Mouse (Mus musculus) intestine, embryonic 14.5 days (tissue): Measurements from ENCODE around the gene Col4a2. TPM values are rescaled to one million over a fixed set of nuclear protein-coding genes. Genes with fewer than 3 reads are reported as not detected.

ENCODE experiments used
- ATAC-seq: fragments of 200-750 bp; cut with Nextera tagmentation; replicated peaks from 2 replicates; pipeline ENCODE4 v1.8.0; 2017; ENCODE audit warnings: low read depth, moderate number of reproducible peaks, moderate TSS enrichment, moderate library complexity; ENCODE audit not compliant: low FRiP score, low TSS enrichment
- DNase-seq: peaks from one replicate; pipeline ENCODE4 v3.0.0-alpha.2; 2018; ENCODE audit warnings: low spot score
- H3K27ac ChIP-seq: fragments of 300-500 bp; sonication (generic); 2 replicates; pipeline ENCODE4 v1.5.1; 2014; ENCODE audit warnings: low read depth, mild to moderate bottlenecking, control low read depth
- H3K27me3 ChIP-seq: fragments of 300-500 bp; sonication (generic); replicated peaks from 2 replicates; pipeline ENCODE4 v1.6.1; 2014; ENCODE audit warnings: low read length, control low read depth; ENCODE audit not compliant: control insufficient read depth, insufficient read depth
- H3K36me3 ChIP-seq: fragments of 300-500 bp; sonication (generic); 2 replicates; pipeline ENCODE4 v1.6.1; 2014; ENCODE audit warnings: low read length, control low read depth; ENCODE audit not compliant: control insufficient read depth, insufficient read depth
- H3K4me1 ChIP-seq: fragments of 300-500 bp; sonication (generic); replicated peaks from 2 replicates; pipeline ENCODE4 v1.6.1; 2014; ENCODE audit warnings: low read length, control low read depth, mixed read lengths; ENCODE audit not compliant: control insufficient read depth, insufficient read depth
- H3K4me2 ChIP-seq: fragments of 300-500 bp; sonication (generic); 2 replicates; pipeline ENCODE4 v1.6.1; 2014; ENCODE audit warnings: low read length
- H3K4me3 ChIP-seq: fragments of 300-500 bp; sonication (generic); 2 replicates; pipeline ENCODE4 v1.5.1; 2014; ENCODE audit warnings: low read depth, low read length, control low read depth, mixed read lengths
- H3K9ac ChIP-seq: fragments of 300-500 bp; sonication (generic); 2 replicates; pipeline ENCODE4 v1.6.1; 2014; ENCODE audit warnings: mild to moderate bottlenecking, low read length
- H3K9me3 ChIP-seq: fragments of 300-500 bp; sonication (generic); 2 replicates; pipeline ENCODE4 v1.6.1; 2016; ENCODE audit warnings: low read length, control low read depth; ENCODE audit not compliant: control insufficient read depth
- WGBS: fragments of 180-500 bp; shearing (Covaris S2); extraction: QIAGEN DNeasy Blood & Tissue Kit; methylation state at CpG from one replicate; pipeline ENCODE4 v1.1.7; 2014; 5-methylcytosine and 5-hydroxymethylcytosine counted together
- polyA plus RNA-seq: library from polyadenylated mRNA; unstranded; fragments of >200 nt; fragmentation: Nextera tagmentation; extraction: Ambion mirVana; gene quantifications from 2 replicates; pipeline ENCODE4 v1.2.1, GENCODE M21; 2014

The Col4a2 gene
- polyA plus RNA-seq, 1 experiment from 2014 or later: 58.4 TPM

DNA sequence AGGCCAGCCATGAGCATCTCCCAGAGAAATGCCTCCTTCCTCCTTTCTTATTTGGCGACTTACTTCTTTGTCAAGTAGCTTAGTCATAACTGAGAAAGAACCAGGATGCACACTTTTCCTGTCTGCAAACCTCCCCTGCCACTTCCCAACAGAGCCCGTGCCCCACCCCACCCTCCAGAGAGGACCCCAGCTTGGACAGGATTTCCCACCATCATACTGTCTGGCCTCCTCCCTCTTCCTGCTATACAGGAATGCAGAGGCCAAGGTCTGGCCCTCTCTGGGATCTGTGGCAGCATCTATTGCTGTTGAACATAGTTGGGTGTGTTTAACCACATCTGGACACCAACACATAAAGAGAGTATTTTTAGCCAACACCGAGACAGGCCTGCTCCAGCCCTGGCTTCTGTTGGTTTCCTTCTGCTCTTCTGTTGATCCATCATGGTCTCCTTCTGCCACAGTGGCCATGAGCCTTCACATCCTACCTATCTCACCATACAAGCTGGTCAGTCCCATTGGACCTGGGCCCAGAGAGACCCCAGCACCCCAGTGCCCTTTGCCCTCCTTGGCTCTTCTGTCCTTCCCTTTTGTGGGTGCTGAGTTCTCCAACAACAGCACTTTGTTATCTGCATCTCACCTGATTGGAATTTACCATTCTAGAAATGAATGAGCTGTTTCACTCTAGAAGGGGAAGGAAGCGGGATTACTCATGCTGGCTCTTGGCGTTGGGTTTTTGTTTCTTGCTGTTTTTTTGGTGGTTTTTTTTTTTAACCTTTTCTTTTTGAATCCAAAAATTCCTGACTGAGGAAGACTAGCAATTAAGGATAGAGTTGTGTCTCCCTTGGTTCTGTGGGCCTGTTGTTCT, 10.3 kb downstream of the Col4a2 start:
- Histone ChIP-seq H3K4me1 (peaks cover 8% of the 10 kb centered on the region; the same call in 1 of the 2 replicates), H3K36me3 (no peaks in the 10 kb centered on the region), H3K9ac (no peak overlapping the region), H3K4me2 (no peak overlapping the region), H3K9me3 (no peaks in the 10 kb centered on the region), H3K27ac (no peak overlapping the region), H3K4me3 (no peak overlapping the region), H3K27me3 (no peaks in the 10 kb centered on the region)
- 93% methylated on average over 5 of the region's 5 CpGs for WGBS
- ATAC-seq (no peak), DNase-seq (no peak)

- Histone ChIP-seq H3K4me3 (no peak overlapping the region), H3K9me3 (no peaks in the 10 kb centered on the region), H3K4me2 (no peak overlapping the region), H3K36me3 (no peaks in the 10 kb centered on the region), H3K9ac (no peak overlapping the region), H3K27ac (no peak overlapping the region), H3K4me1 (peaks cover 11% of the 10 kb centered on the region; the same call in 1 of the 2 replicates), H3K27me3 (no peaks in the 10 kb centered on the region)
- DNase-seq: no peak
- no peak for ATAC-seq
- 80% methylated on average over 1 of the region's 1 CpGs for whole genome bisulfite sequencing
Measured at GRCm38 (mm10) chr8:11323681-11324080, 11.1 kb downstream of the Col4a2 start.

DNA sequence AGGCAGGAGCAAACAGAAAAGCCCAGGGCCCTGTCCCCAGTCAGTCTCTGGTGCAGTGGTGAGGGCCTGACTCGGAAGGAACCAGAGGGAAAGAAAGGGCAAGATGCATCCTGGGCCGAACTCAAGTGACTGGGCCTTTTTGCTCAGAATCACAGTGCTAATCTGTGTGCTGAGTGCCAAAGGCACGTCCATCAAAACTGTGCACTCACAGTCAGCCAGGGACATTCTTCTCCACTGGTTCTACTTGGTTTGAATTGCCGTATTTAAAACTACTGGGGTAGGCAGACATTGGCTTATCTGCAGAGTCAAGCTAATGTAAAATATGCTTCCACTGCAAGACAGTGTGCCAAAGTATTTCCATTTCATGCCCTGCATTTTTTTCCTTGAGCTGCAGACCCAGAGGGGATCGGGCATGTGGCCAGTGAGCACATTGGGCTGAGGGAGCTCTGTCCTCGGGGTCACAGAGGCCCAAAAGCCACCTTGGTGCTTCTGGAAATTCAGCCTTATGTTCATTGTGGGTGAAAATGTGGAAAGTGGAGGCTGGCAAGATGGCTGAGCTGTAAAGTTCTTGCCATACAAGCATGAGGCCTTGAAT, 12.3 kb downstream of the Col4a2 start:
- DNase-seq (no peak), ATAC-seq (no peak)
- no peak overlapping the region for H3K9ac ChIP-seq
- no peak overlapping the region for H3K4me3 ChIP-seq
- peaks cover 11% of the 10 kb centered on the region; the same call in 1 of the 2 replicates for H3K4me1 ChIP-seq
- no peaks in the 10 kb centered on the region for H3K9me3 ChIP-seq
- no peaks in the 10 kb centered on the region for H3K36me3 ChIP-seq
- 79% methylated on average over 6 of the region's 6 CpGs for WGBS
- no peak overlapping the region for H3K4me2 ChIP-seq
- H3K27me3 ChIP-seq: no peaks in the 10 kb centered on the region
- no peak overlapping the region for H3K27ac ChIP-seq

DNA sequence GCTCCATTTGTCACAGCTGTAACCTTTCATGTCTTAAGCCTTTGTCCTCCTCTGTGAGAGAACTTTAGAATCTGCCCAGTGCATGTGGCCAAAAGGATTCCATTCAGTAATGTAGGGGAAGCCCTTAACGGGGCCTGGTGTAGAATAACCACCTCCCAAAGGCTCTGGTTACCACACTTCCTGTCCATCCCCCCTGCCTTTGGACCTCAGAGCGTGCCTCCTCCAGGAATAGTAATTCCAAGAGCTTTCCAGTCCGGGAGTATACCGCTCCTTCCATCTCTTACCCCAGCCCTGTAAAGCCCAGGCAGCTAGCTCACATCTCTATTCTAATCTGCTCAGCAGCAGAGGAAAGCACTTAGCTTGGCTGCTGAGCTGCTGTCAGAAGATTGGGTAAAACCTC, 14.7 kb downstream of the Col4a2 start:
- Histone ChIP-seq H3K27ac (no peak overlapping the region), H3K9ac (no peak overlapping the region), H3K4me3 (no peak overlapping the region), H3K9me3 (no peaks in the 10 kb centered on the region), H3K36me3 (no peaks in the 10 kb centered on the region), H3K27me3 (no peaks in the 10 kb centered on the region), H3K4me1 (peaks cover 20% of the 10 kb centered on the region; the same call in 1 of the 2 replicates), H3K4me2 (no peak overlapping the region)
- 41% methylated on average over 4 of the region's 4 CpGs for WGBS
- DNase-seq (no peak), ATAC-seq (no peak)

- peaks cover 20% of the 10 kb centered on the region; the same call in 1 of the 2 replicates for H3K4me1 ChIP-seq
- H3K9me3 ChIP-seq: no peaks in the 10 kb centered on the region
- H3K4me3 ChIP-seq: no peak overlapping the region
- DNase-seq (no peak), ATAC-seq (no peak)
- WGBS: 47% methylated on average over 5 of the region's 5 CpGs
- no peaks in the 10 kb centered on the region for H3K36me3 ChIP-seq
- H3K27me3 ChIP-seq: no peaks in the 10 kb centered on the region
- H3K27ac ChIP-seq: no peak overlapping the region
- no peak overlapping the region for H3K4me2 ChIP-seq
- H3K9ac ChIP-seq: no peak overlapping the region
Measured at GRCm38 (mm10) chr8:11327722-11328417, 15.3 kb downstream of the Col4a2 start.

DNA sequence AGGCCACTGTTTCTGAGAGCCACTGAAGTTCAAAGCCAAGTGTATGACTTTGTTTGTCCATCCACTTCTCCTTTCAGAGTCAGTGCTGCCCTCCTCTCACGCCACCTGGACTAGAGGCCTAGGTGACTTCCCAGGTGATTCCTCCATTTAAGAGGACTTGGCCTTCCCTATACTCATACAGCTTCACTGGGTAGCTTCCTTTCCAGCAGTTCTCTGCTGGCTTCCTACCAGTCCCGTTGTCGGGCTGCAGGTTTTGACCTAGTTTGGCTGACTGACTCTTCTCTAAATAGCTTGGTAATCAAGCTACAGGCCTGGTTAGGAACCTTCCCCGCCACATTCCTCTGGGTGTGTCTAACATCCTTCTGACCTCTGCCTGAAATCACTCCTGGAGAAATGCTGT, 19.0 kb downstream of the Col4a2 start:
- Histone ChIP-seq H3K9ac (no peak overlapping the region), H3K4me3 (no peak overlapping the region), H3K36me3 (no peaks in the 10 kb centered on the region), H3K4me1 (peaks cover 18% of the 10 kb centered on the region), H3K4me2 (no peak overlapping the region), H3K27ac (no peak overlapping the region), H3K9me3 (no peaks in the 10 kb centered on the region), H3K27me3 (no peaks in the 10 kb centered on the region)
- WGBS: 48% methylated on average over 4 of the region's 4 CpGs
- no peak for DNase-seq
- ATAC-seq: no peak

DNA sequence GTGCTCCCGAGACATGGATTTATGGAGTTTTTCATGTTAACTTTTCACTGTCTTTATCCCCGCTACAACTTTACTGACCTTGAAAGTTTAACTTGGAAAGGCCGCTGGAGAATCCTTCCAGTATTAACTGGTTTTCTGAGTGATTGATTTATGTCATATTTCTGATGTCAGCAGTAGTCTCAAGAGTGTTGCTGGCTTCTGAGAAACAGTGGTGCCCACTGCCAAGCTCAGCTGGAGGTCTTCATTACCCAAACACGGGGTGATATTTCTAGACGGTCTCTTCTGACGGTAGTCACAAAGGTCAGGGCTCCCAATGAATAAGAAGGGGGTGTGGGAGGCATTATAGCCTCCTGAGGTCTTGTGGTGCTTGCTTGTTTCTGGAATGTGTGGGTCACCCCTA, 21.1 kb downstream of the Col4a2 start:
- H3K4me3 ChIP-seq: no peak overlapping the region
- H3K4me1 ChIP-seq: peaks cover 9% of the 10 kb centered on the region; the same call in 1 of the 2 replicates
- no peak overlapping the region for H3K27ac ChIP-seq
- no peak overlapping the region for H3K9ac ChIP-seq
- H3K36me3 ChIP-seq: no peaks in the 10 kb centered on the region
- no peak overlapping the region for H3K4me2 ChIP-seq
- no peaks in the 10 kb centered on the region for H3K9me3 ChIP-seq
- WGBS: 76% methylated on average over 6 of the region's 6 CpGs
- ATAC-seq: no peak
- no peak for DNase-seq
- H3K27me3 ChIP-seq: no peaks in the 10 kb centered on the region

GRCm38 (mm10) chr8:11334493-11334892, 21.9 kb downstream of the Col4a2 start:
- DNase-seq (no peak), ATAC-seq (no peak)
- no peak overlapping the region for H3K4me3 ChIP-seq
- H3K4me1 ChIP-seq: peaks cover 9% of the 10 kb centered on the region; the same call in 1 of the 2 replicates
- no peaks in the 10 kb centered on the region for H3K36me3 ChIP-seq
- H3K27me3 ChIP-seq: no peaks in the 10 kb centered on the region
- no peaks in the 10 kb centered on the region for H3K9me3 ChIP-seq
- no peak overlapping the region for H3K27ac ChIP-seq
- H3K9ac ChIP-seq: no peak overlapping the region
- 71% methylated on average over 3 of the region's 3 CpGs for WGBS
- no peak overlapping the region for H3K4me2 ChIP-seq
